Mouse (Mus musculus): ENCODE measurements at regions not wholly inside any gene's neighbourhood (a gene's known extent, or its start where the extent isn't known, plus 50 kb on each side); places are given as distances from the start of the nearest gene placed in this dataset.
A peak's percentile ranks its signal among the peaks of the same experiment; 100 is the strongest.

GRCm38 (mm10) chr2:95232135-95232772 lies 794.3 kb upstream of the Api5 start:
- DNase-seq (ENCODE audit: low spot score): peak; percentile 44

- DNase-seq (ENCODE audit: low spot score): no peak
Measured at GRCm38 (mm10) chr2:95231739-95232134, 793.8 kb upstream of the Api5 start.

GRCm38 (mm10) chr2:95229386-95229785 lies 791.5 kb upstream of the Api5 start:
- no peak for DNase-seq (ENCODE audit: low spot score)

- DNase-seq (ENCODE audit: low spot score): no peak
Measured at GRCm38 (mm10) chr2:95210216-95210941, 772.4 kb upstream of the Api5 start.
